In the genomic region with DNA sequence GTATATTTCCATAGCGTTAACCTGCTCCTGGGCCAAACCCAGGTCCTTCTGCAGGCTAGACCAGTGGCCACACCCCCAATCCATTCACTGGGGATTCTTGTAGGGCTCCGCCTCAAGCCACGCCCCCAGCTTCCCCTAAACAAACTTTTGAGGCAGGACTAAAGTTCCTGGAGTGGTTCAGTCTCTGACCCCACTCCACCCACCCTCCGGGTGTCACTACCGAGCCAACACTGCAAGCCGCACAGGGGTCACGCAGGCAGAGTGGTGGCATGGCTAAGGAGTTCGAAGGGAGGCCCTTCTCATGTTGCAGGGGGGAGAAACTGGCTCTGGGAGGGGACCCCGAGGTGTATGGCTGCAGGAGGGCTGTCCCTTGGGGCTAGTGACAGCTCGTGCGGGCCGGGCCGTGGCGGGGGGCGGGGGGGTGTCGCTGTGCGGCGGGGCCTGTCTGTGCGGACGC, we compare ENCODE assay signal across 8 mouse cellular contexts. TPM values are rescaled to one million over a fixed set of nuclear protein-coding genes. Genes with fewer than 3 reads are reported as not detected.
DNase-seq lines count a peak whose midpoint lies in the region; ATAC-seq and TF ChIP-seq lines count a peak whose summit lies in the region.

No protein-coding gene starts in this region.

- H3K4me1 ChIP-seq in cortical plate, adult 2 months (ENCODE audit: control insufficient read depth, insufficient read depth, low read length), result peaks cover 7% of the 10 kb centered on the region
- H3K4me1 ChIP-seq in intestine, embryonic 16.5 days (ENCODE audit: control insufficient read depth, insufficient read depth, low read length), result peaks cover 48% of the 10 kb centered on the region
- H3K4me1 ChIP-seq in liver, embryonic 12.5 days, result peaks cover 82% of the 10 kb centered on the region
- H3K4me1 ChIP-seq in stomach, embryonic 14.5 days (ENCODE audit: control insufficient read depth, insufficient read depth, low read length), result peaks cover 35% of the 10 kb centered on the region

- peak overlapping the region; percentile 52 for H3K4me3 ChIP-seq in cortical plate, adult 2 months (ENCODE audit: insufficient read depth, low read length)
- peak overlapping the region; percentile 77 for H3K4me3 ChIP-seq in intestine, embryonic 16.5 days (ENCODE audit: low read length)
- H3K4me3 ChIP-seq in liver, embryonic 12.5 days, result peak overlapping the region; percentile 77
- peak overlapping the region; percentile 28 for H3K4me3 ChIP-seq in myocyte
- H3K4me3 ChIP-seq in stomach, embryonic 14.5 days (ENCODE audit: low read depth, low read length), result peak overlapping the region; percentile 76

- H3K9ac ChIP-seq in intestine, embryonic 16.5 days (ENCODE audit: low read depth, low read length), result peak overlapping the region; percentile 79
- H3K9ac ChIP-seq in liver, embryonic 12.5 days, result peak overlapping the region; percentile 76
- peak overlapping the region; percentile 73 for H3K9ac ChIP-seq in stomach, embryonic 14.5 days (replicated peaks; ENCODE audit: low read depth, low read length)

- H3K79me2 ChIP-seq in myocyte (ENCODE audit: control insufficient read depth, insufficient read depth), result peaks cover 42% of the 10 kb centered on the region

- peak; percentile 79 for DNase-seq in CD4-positive, CD25-positive, alpha-beta regulatory T cell, adult 2 months (ENCODE audit: low read depth, low spot score)
- peak; percentile 66 to 87 for DNase-seq in gastrocnemius, postnatal 4 days (ENCODE audit: low spot score in 2 of 2)

- H3K9me3 ChIP-seq in intestine, embryonic 16.5 days (ENCODE audit: control insufficient read depth, low read length), result no peaks in the 10 kb centered on the region
- H3K9me3 ChIP-seq in liver, embryonic 12.5 days (replicated peaks), result no peaks in the 10 kb centered on the region
- no peaks in the 10 kb centered on the region for H3K9me3 ChIP-seq in stomach, embryonic 14.5 days (ENCODE audit: control insufficient read depth, low read depth, low read length)

- H3K27ac ChIP-seq in cortical plate, adult 2 months (ENCODE audit: insufficient read depth, low read length), result peak overlapping the region; percentile 85; the same call in 1 of the 2 replicates
- peak overlapping the region; percentile 94 for H3K27ac ChIP-seq in intestine, embryonic 16.5 days (ENCODE audit: low read length)
- peak overlapping the region; percentile 84 for H3K27ac ChIP-seq in liver, embryonic 12.5 days
- peak overlapping the region; percentile 89 for H3K27ac ChIP-seq in stomach, embryonic 14.5 days (ENCODE audit: low read length)

- TF ChIP-seq CTCF in cortical plate, adult 2 months (IDR thresholded peaks at IDR 0.05; ENCODE audit: extremely low read depth, insufficient read depth, low read length), result no peak

- peak overlapping the region; percentile 93 for H3K4me2 ChIP-seq in intestine, embryonic 16.5 days (ENCODE audit: low read depth, low read length)
- peak overlapping the region; percentile 99 for H3K4me2 ChIP-seq in liver, embryonic 12.5 days
- H3K4me2 ChIP-seq in myocyte (ENCODE audit: low read depth), result peak overlapping the region; percentile 81
- H3K4me2 ChIP-seq in stomach, embryonic 14.5 days (replicated peaks; ENCODE audit: low read depth, low read length), result peak overlapping the region; percentile 86

- under 1% methylated on average over 20 of the region's 20 CpGs for WGBS in intestine, embryonic 16.5 days
- under 1% methylated on average over 19 of the region's 20 CpGs for WGBS in liver, embryonic 12.5 days (ENCODE audit: insufficient replicate concordance)
- under 1% methylated on average over 19 of the region's 20 CpGs for WGBS in stomach, embryonic 14.5 days

- peaks cover 10% of the 10 kb centered on the region; the same call in 1 of the 2 replicates for H3K27me3 ChIP-seq in intestine, embryonic 16.5 days (replicated peaks; ENCODE audit: control insufficient read depth, insufficient read depth, low read length)
- peaks cover 84% of the 10 kb centered on the region for H3K27me3 ChIP-seq in liver, embryonic 12.5 days (replicated peaks)
- no peaks in the 10 kb centered on the region for H3K27me3 ChIP-seq in myocyte (ENCODE audit: control insufficient read depth, insufficient read depth, insufficient read length)
- no peaks in the 10 kb centered on the region for H3K27me3 ChIP-seq in stomach, embryonic 14.5 days (ENCODE audit: control insufficient read depth, insufficient read depth, low read length)

- peak overlapping the region; percentile 51 for H3ac ChIP-seq in myocyte (ENCODE audit: control insufficient read depth, insufficient read length)

- no peaks in the 10 kb centered on the region for H3K36me3 ChIP-seq in intestine, embryonic 16.5 days (ENCODE audit: control insufficient read depth, insufficient read depth, low read length)
- no peaks in the 10 kb centered on the region for H3K36me3 ChIP-seq in liver, embryonic 12.5 days
- H3K36me3 ChIP-seq in myocyte (ENCODE audit: control insufficient read depth, insufficient read depth), result no peaks in the 10 kb centered on the region
- H3K36me3 ChIP-seq in stomach, embryonic 14.5 days (ENCODE audit: control insufficient read depth, insufficient read depth, low read length), result no peaks in the 10 kb centered on the region

- TF ChIP-seq POLR2A in cortical plate, adult 2 months (IDR thresholded peaks at IDR 0.05; ENCODE audit: extremely low read depth, insufficient read depth, low read length), result 0 out of 2 replicates have a peak, but pooled peaks have one; percentile 42
- peak; percentile 70 for TF ChIP-seq POLR2A in myocyte (IDR thresholded peaks at IDR 0.05; ENCODE audit: insufficient read length, low read depth)

- ATAC-seq in CD4-positive, CD25-positive, alpha-beta regulatory T cell, adult 4 months, result no peak
- peak; percentile 49 for ATAC-seq in intestine, embryonic 16.5 days
- peak; percentile 58 for ATAC-seq in liver, embryonic 12.5 days
- peak; percentile 21; the same call in 1 of the 2 replicates for ATAC-seq in stomach, embryonic 14.5 days (ENCODE audit: insufficient number of reproducible peaks, insufficient read depth, low FRiP score, low read depth)

TF ChIP-seq in myocyte, 11 proteins besides CTCF, POLR2A, EP300 and RAD21 (continues in another document):
- TF ChIP-seq MYOG (IDR thresholded peaks at IDR 0.05; ENCODE audit: control insufficient read depth in 1 of 3, insufficient read depth in 1 of 3, insufficient read length in 2 of 3, low read depth in 2 of 3) (peak in 1 of 3 experiments; percentile 8), POLR2AphosphoS2 (IDR thresholded peaks at IDR 0.05; ENCODE audit: insufficient read length, low read depth) (peak; percentile 53), MAX (IDR thresholded peaks at IDR 0.05; ENCODE audit: low read depth) (no peak), MYOD1 (IDR thresholded peaks at IDR 0.05; ENCODE audit: control insufficient read depth in 1 of 3, insufficient read length in 2 of 3, low read depth in 2 of 3) (peak in 1 of 3 experiments; percentile 13)

RNA-seq across cellular contexts. Expression of gene Nfic, which starts 25.8 kb away (rescaled TPM):
- 10 to 100 TPM; 14.2 to 19.2 TPM for polyA plus RNA-seq in CD4-positive, CD25-positive, alpha-beta regulatory T cell, adult 4 months (2017; shearing (Covaris generic))
- 52.2 and 54.5 TPM in 2 replicates for polyA plus RNA-seq in cortical plate, adult 2 months (2012; rRNA removed)
- 100 to 1,000 TPM; 274 to 335 TPM for total RNA-seq in gastrocnemius, postnatal 4 days (2021)
- polyA plus RNA-seq in intestine, embryonic 16.5 days (2015; fragmentation: Nextera tagmentation; extraction: Ambion mirVana), result 49.8 and 55.8 TPM in 2 replicates
- 10.1 and 10.2 TPM in 2 replicates for polyA plus RNA-seq in liver, embryonic 12.5 days (2016; fragmentation: Nextera tagmentation; extraction: Ambion mirVana)
- 115 TPM for polyA plus RNA-seq in myocyte (2012; fragmentation: generic; extraction: Trizol)
- 76.0 and 80.1 TPM in 2 replicates for polyA plus RNA-seq in stomach, embryonic 14.5 days (2014; fragmentation: Nextera tagmentation; extraction: Ambion mirVana)

RNA-seq across cellular contexts. Expression of gene Smim24, which starts 36.8 kb away (rescaled TPM):
- polyA plus RNA-seq in CD4-positive, CD25-positive, alpha-beta regulatory T cell, adult 4 months (2017; shearing (Covaris generic)), result 10 to 100 TPM in 1 of 2 experiments, 1 to 10 TPM in 1; 9.0 to 10.8 TPM
- 2.5 and 3.0 TPM in 2 replicates for polyA plus RNA-seq in cortical plate, adult 2 months (2012; rRNA removed)
- total RNA-seq in gastrocnemius, postnatal 4 days (2021), result under 1 TPM; 0.91 to 0.98 TPM
- polyA plus RNA-seq in intestine, embryonic 16.5 days (2015; fragmentation: Nextera tagmentation; extraction: Ambion mirVana), result 426 and 504 TPM in 2 replicates
- 1.8 TPM in 2 replicates for polyA plus RNA-seq in liver, embryonic 12.5 days (2016; fragmentation: Nextera tagmentation; extraction: Ambion mirVana)
- 0.30 TPM for polyA plus RNA-seq in myocyte (2012; fragmentation: generic; extraction: Trizol)
- 17.7 and 21.5 TPM in 2 replicates for polyA plus RNA-seq in stomach, embryonic 14.5 days (2014; fragmentation: Nextera tagmentation; extraction: Ambion mirVana)

RNA-seq across cellular contexts. Expression of gene Gm48552, which starts 40.8 kb away (rescaled TPM):
- polyA plus RNA-seq in CD4-positive, CD25-positive, alpha-beta regulatory T cell, adult 4 months (2017; shearing (Covaris generic)), result 1 to 10 TPM in 1 of 2 experiments, under 1 TPM in 1; 0.71 to 2.3 TPM
- 6.8 and 7.8 TPM in 2 replicates for polyA plus RNA-seq in cortical plate, adult 2 months (2012; rRNA removed)
- 1 to 10 TPM; 1.3 to 2.0 TPM for total RNA-seq in gastrocnemius, postnatal 4 days (2021)
- polyA plus RNA-seq in intestine, embryonic 16.5 days (2015; fragmentation: Nextera tagmentation; extraction: Ambion mirVana), result 0.55 and 1.8 TPM in 2 replicates
- 0.71 and 0.98 TPM in 2 replicates for polyA plus RNA-seq in liver, embryonic 12.5 days (2016; fragmentation: Nextera tagmentation; extraction: Ambion mirVana)
- 0.73 TPM for polyA plus RNA-seq in myocyte (2012; fragmentation: generic; extraction: Trizol)
- 1.0 and 1.1 TPM in 2 replicates for polyA plus RNA-seq in stomach, embryonic 14.5 days (2014; fragmentation: Nextera tagmentation; extraction: Ambion mirVana)

RNA-seq across cellular contexts. Expression of gene Gm48551, which starts 45.4 kb away (rescaled TPM):
- polyA plus RNA-seq in CD4-positive, CD25-positive, alpha-beta regulatory T cell, adult 4 months (2017; shearing (Covaris generic)), result 1 to 10 TPM; 2.2 to 3.7 TPM
- 5.8 and 5.9 TPM in 2 replicates for polyA plus RNA-seq in cortical plate, adult 2 months (2012; rRNA removed)
- total RNA-seq in gastrocnemius, postnatal 4 days (2021), result 1 to 10 TPM in 1 of 2 experiments, under 1 TPM in 1; 0.70 to 1.5 TPM
- polyA plus RNA-seq in intestine, embryonic 16.5 days (2015; fragmentation: Nextera tagmentation; extraction: Ambion mirVana), result 2.9 and 3.7 TPM in 2 replicates
- 0.68 and 1.2 TPM in 2 replicates for polyA plus RNA-seq in liver, embryonic 12.5 days (2016; fragmentation: Nextera tagmentation; extraction: Ambion mirVana)
- 1.7 TPM for polyA plus RNA-seq in myocyte (2012; fragmentation: generic; extraction: Trizol)
- 3.1 and 4.1 TPM in 2 replicates for polyA plus RNA-seq in stomach, embryonic 14.5 days (2014; fragmentation: Nextera tagmentation; extraction: Ambion mirVana)

RNA-seq across cellular contexts. Expression of gene Dohh, which starts 45.4 kb away (rescaled TPM):
- polyA plus RNA-seq in CD4-positive, CD25-positive, alpha-beta regulatory T cell, adult 4 months (2017; shearing (Covaris generic)), result 10 to 100 TPM in 1 of 2 experiments, 1 to 10 TPM in 1; 9.4 to 13.9 TPM
- polyA plus RNA-seq in cortical plate, adult 2 months (2012; rRNA removed), result 106 and 108 TPM in 2 replicates
- 10 to 100 TPM; 48.1 to 48.5 TPM for total RNA-seq in gastrocnemius, postnatal 4 days (2021)
- polyA plus RNA-seq in intestine, embryonic 16.5 days (2015; fragmentation: Nextera tagmentation; extraction: Ambion mirVana), result 102 and 109 TPM in 2 replicates
- 70.0 and 74.5 TPM in 2 replicates for polyA plus RNA-seq in liver, embryonic 12.5 days (2016; fragmentation: Nextera tagmentation; extraction: Ambion mirVana)
- 103 TPM for polyA plus RNA-seq in myocyte (2012; fragmentation: generic; extraction: Trizol)
- 44.8 and 48.5 TPM in 2 replicates for polyA plus RNA-seq in stomach, embryonic 14.5 days (2014; fragmentation: Nextera tagmentation; extraction: Ambion mirVana)

Comparison
In these comparisons a context has a peak if more than half of its experiments do, and no peak if none do; other contexts are left out.
1. RNA of gene Smim24, which starts 36.8 kb away (polyA plus RNA-seq): 426 to 504 TPM in intestine, embryonic 16.5 days; 17.7 to 21.5 TPM in stomach, embryonic 14.5 days, 9.0 to 10.8 TPM in CD4-positive, CD25-positive, alpha-beta regulatory T cell, adult 4 months, 2.5 to 3.0 TPM in cortical plate, adult 2 months, 1.8 TPM in liver, embryonic 12.5 days and 0.30 TPM in myocyte (single experiment); every median in the first group is over 10 times any median in the second.
2. Peak in every context shown above with its lines, with median percentiles within 50 percentile points of each other: H3K27ac ChIP-seq, H3K4me3 ChIP-seq, H3K4me2 ChIP-seq and H3K9ac ChIP-seq.